In the genomic region with DNA sequence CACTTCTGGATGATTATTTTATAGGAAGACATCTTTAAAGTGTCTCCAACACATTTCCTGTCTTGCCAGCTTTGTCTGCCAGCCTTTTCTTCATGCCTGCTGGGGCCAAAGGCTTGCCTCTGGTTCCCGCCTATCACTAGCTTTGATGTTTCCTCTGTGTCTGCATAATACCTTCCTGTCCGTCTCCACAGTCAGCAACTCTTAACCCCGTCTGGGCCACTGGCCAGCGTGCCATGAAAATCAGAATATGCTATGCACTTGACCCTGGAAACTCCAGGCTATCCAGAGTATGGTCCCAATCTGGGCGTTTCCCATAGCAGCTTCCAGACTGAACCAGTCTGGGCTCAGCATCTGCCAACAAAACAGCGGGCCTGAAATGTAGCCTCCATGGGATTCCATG, we compare ENCODE assay signal across 22 mouse cellular contexts.
DNase-seq lines count a peak whose midpoint lies in the region; ATAC-seq lines count a peak whose summit lies in the region.
"Had no signal": no experiment of that assay in that cellular context is flagged by ENCODE, and none has a peak within 500 bp of the region (broad histone marks: within the 10 kb centered on the region; RNA-seq: fewer than 3 reads in every experiment).

No protein-coding gene starts in this region.

- H3K27ac ChIP-seq in heart, embryonic 13.5 days (replicated peaks), result peak overlapping the region; percentile 8; the same call in 1 of the 2 replicates
- H3K27ac ChIP-seq in kidney, embryonic 16.5 days (ENCODE audit: low read length), result no peak overlapping the region
- no peak overlapping the region for H3K27ac ChIP-seq in lung, embryonic 15.5 days
- H3K27ac ChIP-seq: hindbrain, embryonic 10.5 days; intestine, embryonic 15.5 days; limb, embryonic 12.5 days; liver, embryonic 15.5 days; neural tube, embryonic 13.5 days had no signal

- H3K9ac ChIP-seq in heart, embryonic 13.5 days, result no peak overlapping the region
- H3K9ac ChIP-seq in kidney, embryonic 16.5 days (replicated peaks; ENCODE audit: low read length), result no peak overlapping the region
- no peak overlapping the region for H3K9ac ChIP-seq in lung, embryonic 15.5 days
- H3K9ac ChIP-seq: intestine, embryonic 15.5 days; limb, embryonic 12.5 days; liver, embryonic 15.5 days; neural tube, embryonic 13.5 days had no signal

- H3K4me1 ChIP-seq in heart, embryonic 13.5 days, result peaks cover 24% of the 10 kb centered on the region
- H3K4me1 ChIP-seq in kidney, embryonic 16.5 days (ENCODE audit: insufficient read depth, low read length), result 0 out of 2 replicates have a peak, but pooled peaks cover 7% of the 10 kb centered on the region
- H3K4me1 ChIP-seq in lung, embryonic 15.5 days, result peaks cover 16% of the 10 kb centered on the region
- H3K4me1 ChIP-seq: intestine, embryonic 15.5 days; limb, embryonic 12.5 days; liver, embryonic 15.5 days had no signal

- 46% methylated on average over 6 of the region's 6 CpGs for WGBS in heart, embryonic 13.5 days
- 59% methylated on average over 6 of the region's 6 CpGs for WGBS in kidney, embryonic 16.5 days
- WGBS in lung, embryonic 15.5 days, result 45% methylated on average over 6 of the region's 6 CpGs

- DNase-seq in heart, postnatal 10 days, result no peak
- peak; percentile 36 for DNase-seq in kidney, postnatal 14 days
- no peak for DNase-seq in lung, postnatal 25 days (ENCODE audit: low spot score)
- DNase-seq in lung, postnatal 14 days, result peak; percentile 4
- DNase-seq: cerebellum, adult 9-10 months; gastrocnemius, postnatal 10 days; retina, postnatal 1 day; right cerebral cortex, postnatal 25 days; thymus, postnatal 14 days had no signal

- ATAC-seq in heart, embryonic 13.5 days (ENCODE audit: extremely low read depth, insufficient number of reproducible peaks, low FRiP score, low TSS enrichment), result no peak
- ATAC-seq in kidney, embryonic 16.5 days (ENCODE audit: low FRiP score, low TSS enrichment), result no peak
- peak; percentile 65; the same call in 1 of the 2 replicates for ATAC-seq in lung, embryonic 15.5 days (ENCODE audit: borderline replicate concordance, extremely low read depth, low FRiP score, low TSS enrichment)
- ATAC-seq: CD4-positive, CD25-positive, alpha-beta regulatory T cell, adult 4 months; forebrain, embryonic 14.5 days; hindbrain, embryonic 16.5 days; intestine, embryonic 15.5 days; midbrain, embryonic 16.5 days had no signal

- intact Hi-C loops in heart, postnatal 10 days (cut with DNase I), result no loop called here

- H3K9me3 ChIP-seq in heart, embryonic 13.5 days, result no peaks in the 10 kb centered on the region
- no peaks in the 10 kb centered on the region for H3K9me3 ChIP-seq in kidney, embryonic 16.5 days (ENCODE audit: low read length)
- no peaks in the 10 kb centered on the region for H3K9me3 ChIP-seq in lung, embryonic 15.5 days
- H3K9me3 ChIP-seq: hindbrain, embryonic 10.5 days; intestine, embryonic 15.5 days; limb, embryonic 12.5 days; liver, embryonic 15.5 days; neural tube, embryonic 13.5 days had no signal

- no peak overlapping the region for H3K4me2 ChIP-seq in heart, embryonic 13.5 days
- no peak overlapping the region for H3K4me2 ChIP-seq in kidney, embryonic 16.5 days (replicated peaks; ENCODE audit: low read depth, low read length)
- H3K4me2 ChIP-seq in lung, embryonic 15.5 days, result no peak overlapping the region
- H3K4me2 ChIP-seq: intestine, embryonic 15.5 days; limb, embryonic 12.5 days; liver, embryonic 15.5 days; neural tube, embryonic 13.5 days had no signal

- H3K4me3 ChIP-seq in heart, embryonic 13.5 days, result no peak overlapping the region
- H3K4me3 ChIP-seq in kidney, embryonic 16.5 days (ENCODE audit: low read length), result no peak overlapping the region
- no peak overlapping the region for H3K4me3 ChIP-seq in lung, embryonic 15.5 days
- H3K4me3 ChIP-seq: hindbrain, embryonic 10.5 days; intestine, embryonic 15.5 days; limb, embryonic 12.5 days; liver, embryonic 15.5 days; myocyte; neural tube, embryonic 13.5 days had no signal

- no peaks in the 10 kb centered on the region for H3K36me3 ChIP-seq in heart, embryonic 13.5 days
- H3K36me3 ChIP-seq in kidney, embryonic 16.5 days (ENCODE audit: insufficient read depth, low read length), result no peaks in the 10 kb centered on the region
- H3K36me3 ChIP-seq in lung, embryonic 15.5 days, result 0 out of 2 replicates have a peak, but pooled peaks cover 2% of the 10 kb centered on the region
- H3K36me3 ChIP-seq: hindbrain, embryonic 10.5 days; intestine, embryonic 15.5 days; limb, embryonic 12.5 days; liver, embryonic 15.5 days; neural tube, embryonic 13.5 days had no signal

- H3K27me3 ChIP-seq in heart, embryonic 13.5 days (replicated peaks), result no peaks in the 10 kb centered on the region
- H3K27me3 ChIP-seq in kidney, embryonic 16.5 days (ENCODE audit: insufficient read depth, low read length), result no peaks in the 10 kb centered on the region
- H3K27me3 ChIP-seq in lung, embryonic 15.5 days, result no peaks in the 10 kb centered on the region
- H3K27me3 ChIP-seq: intestine, embryonic 15.5 days; limb, embryonic 12.5 days; liver, embryonic 15.5 days; neural tube, embryonic 13.5 days had no signal

Comparison
In these comparisons a context has a peak if more than half of its experiments do, and no peak if none do; other contexts are left out.
1. DNase-seq: peak in kidney, postnatal 14 days (single experiment) and lung, postnatal 14 days (single experiment); none in heart, postnatal 10 days (0 of 2) and lung, postnatal 25 days (single experiment).